Mouse (Mus musculus) adrenal gland, postnatal 10 days (tissue): ENCODE data around the gene Rtp3. TPM values are rescaled to one million over a fixed set of nuclear protein-coding genes. Genes with fewer than 3 reads are reported as not detected.

Source experiments
- DNase-seq: peaks from one replicate; pipeline ENCODE4 v3.0.0; 2021; ENCODE audit warnings: mixed read lengths
- total RNA-seq, 2 experiments: library from RNA; stranded (reverse); gene quantifications; 2 replicates each; pipeline ENCODE4 v1.2.3; 2021

The Rtp3 gene
- total RNA-seq, 2 experiments from 2014 or later: 7.5 to 10.3 TPM

GRCm38 (mm10) chr9:110945343-110945742 lies 45.0 kb downstream of the Rtp3 start:
- no peak for DNase-seq

- DNase-seq: no peak
Measured at GRCm38 (mm10) chr9:110944265-110944664, 46.1 kb downstream of the Rtp3 start.

GRCm38 (mm10) chr9:110937506-110938490 lies 52.6 kb downstream of the Rtp3 start:
- no peak for DNase-seq

- DNase-seq: no peak
Measured at GRCm38 (mm10) chr9:110935941-110936340, 54.4 kb downstream of the Rtp3 start.

Other genes with a start within 250 kb of the Rtp3 start
- 10 to 100 TPM; 10.6 to 78.0 TPM for gene Myl3, start 248.7 kb downstream of the Rtp3 start, total RNA-seq
- gene Pth1r, start 243.4 kb downstream of the Rtp3 start, total RNA-seq: 10 to 100 TPM; 13.4 to 13.9 TPM
- not detected for gene Prss42, start 192.4 kb downstream of the Rtp3 start, total RNA-seq
- gene Prss44, start 176.6 kb downstream of the Rtp3 start, total RNA-seq: not detected
- not detected for gene Prss43, start 163.9 kb downstream of the Rtp3 start, total RNA-seq
- not detected for gene Prss45, start 156.0 kb downstream of the Rtp3 start, total RNA-seq
- not detected for gene Prss46, start 146.1 kb downstream of the Rtp3 start, total RNA-seq
- under 1 TPM in 1 of 2 experiments, not detected in 1; 0.67 TPM for gene Prss50, start 132.6 kb downstream of the Rtp3 start, total RNA-seq
- gene Als2cl, start 110.7 kb downstream of the Rtp3 start, total RNA-seq: 10 to 100 TPM; 16.4 to 18.2 TPM
- 1 to 10 TPM; 1.9 to 5.6 TPM for gene Tmie, start 110.5 kb downstream of the Rtp3 start, total RNA-seq
- gene Fam240a, start 73.7 kb downstream of the Rtp3 start, total RNA-seq: not detected
- gene Tdgf1, start 44.4 kb downstream of the Rtp3 start, total RNA-seq: not detected
- 1 to 10 TPM; 2.2 to 5.4 TPM for gene Lrrc2, start 39.0 kb downstream of the Rtp3 start, total RNA-seq
- 10 to 100 TPM; 14.8 to 15.6 TPM for gene Ltf, start 28.7 kb upstream of the Rtp3 start, total RNA-seq
- 1 to 10 TPM; 3.4 to 4.8 TPM for gene Ccrl2, start 66.9 kb upstream of the Rtp3 start, total RNA-seq
- 10 to 100 TPM; 41.7 to 50.1 TPM for gene Lrrfip2, start 127.0 kb upstream of the Rtp3 start, total RNA-seq